Mouse (Mus musculus) brain, embryonic 14.5 days (tissue): ENCODE measurements around the gene Spin1.

Source experiments
- CTCF ChIP-seq: fragments of 200-500 bp; IDR thresholded peaks from 2 replicates; pipeline ENCODE4 v1.5.1; 2012; ENCODE audit warnings: inconsistent platforms, mild to moderate bottlenecking, moderate library complexity, borderline replicate concordance; ENCODE audit not compliant: insufficient read depth, insufficient read length; ENCODE audit errors: extremely low read depth
- POLR2A ChIP-seq: fragments of 200-500 bp; IDR thresholded peaks from 2 replicates; pipeline ENCODE4 v1.6.1; 2012; ENCODE audit warnings: mild to moderate bottlenecking, inconsistent platforms, borderline replicate concordance; ENCODE audit not compliant: poor library complexity, insufficient read depth, insufficient read length, severe bottlenecking; ENCODE audit errors: extremely low read depth

DNA sequence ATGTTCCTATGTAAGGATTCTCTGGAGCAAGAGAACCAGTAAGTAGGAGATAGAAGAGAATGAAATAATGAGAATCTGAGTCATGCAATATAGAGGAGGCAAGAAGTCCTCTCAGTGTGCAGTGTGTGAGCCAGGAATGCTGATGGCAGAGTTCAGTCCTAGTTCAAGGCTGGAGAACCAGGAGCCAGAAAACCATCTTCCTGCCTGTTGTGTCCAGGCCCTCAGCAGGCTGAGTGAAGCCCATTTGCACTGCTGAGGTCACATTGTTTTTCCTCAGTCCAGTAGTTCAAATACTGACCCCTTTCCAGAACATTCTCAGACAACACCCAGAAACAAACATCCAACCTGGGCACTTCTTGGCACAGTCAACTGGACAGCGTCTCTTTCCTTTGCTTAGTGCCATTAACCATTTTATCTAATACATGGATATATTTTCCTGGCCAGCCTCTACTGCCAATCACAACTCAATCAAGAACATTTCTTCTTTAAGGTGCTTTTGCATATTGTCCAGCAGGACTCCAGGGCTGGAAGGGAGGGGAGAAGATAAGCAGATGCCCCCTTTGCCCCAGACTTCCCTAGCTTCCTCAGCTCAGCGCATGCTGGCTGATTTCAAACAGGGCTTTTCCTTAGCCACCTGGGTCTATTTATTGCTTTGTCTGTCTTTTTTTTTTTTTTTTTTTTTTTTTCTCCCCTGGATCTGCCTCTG lies 36.5 kb downstream of the Spin1 start:
- no peak for TF ChIP-seq CTCF
- TF ChIP-seq POLR2A, result no peak
